Mouse (Mus musculus): ENCODE measurements around the gene Scpep1.

DNA sequence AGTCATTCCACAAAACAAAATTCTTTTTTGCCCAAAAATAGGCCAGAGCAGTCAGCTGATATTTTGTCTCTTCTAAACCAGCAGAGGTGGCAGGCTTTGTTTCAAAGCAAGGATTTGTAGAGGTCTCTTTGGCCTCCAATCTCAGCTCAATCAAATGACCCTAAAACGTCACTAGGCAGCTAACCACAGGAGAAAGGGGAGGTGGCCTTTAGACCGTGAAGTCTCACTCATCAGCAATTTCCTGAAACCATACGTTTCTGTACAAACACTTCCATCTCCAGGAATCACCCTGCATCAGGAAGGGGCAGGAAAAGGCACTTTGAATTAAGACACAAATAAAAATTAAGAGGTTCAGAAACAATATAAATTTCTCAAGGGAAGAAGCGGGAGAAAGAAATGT is 462 bp downstream of the Scpep1 start:
- no peak for TF ChIP-seq CTCF (IDR thresholded peaks at IDR 0.05; ENCODE audit: control insufficient read depth, insufficient read depth, insufficient replicate concordance, low read depth, low read length)
- no peak for TF ChIP-seq POLR2A (IDR thresholded peaks at IDR 0.05; ENCODE audit: control insufficient read depth, low read depth, low read length)

Data from testis, adult 2 months (tissue).